Mouse (Mus musculus) heart, embryonic 13.5 days (tissue): ENCODE measurements around the gene Tollip. TPM values are rescaled to one million over a fixed set of nuclear protein-coding genes. Genes with fewer than 3 reads are reported as not detected.
A peak's percentile ranks its signal among the peaks of the same experiment; 100 is the strongest.
"Not testable (repeated sequence)": the region's sequence is repeated elsewhere in the genome, so short reads cannot be mapped to it uniquely, and the experiment has no call there.

Experiments
- ATAC-seq: fragments of 200-750 bp; cut with Nextera tagmentation; 2 replicates; pipeline ENCODE4 v1.8.0; 2017; ENCODE audit warnings: moderate TSS enrichment; ENCODE audit not compliant: insufficient number of reproducible peaks, low FRiP score, low TSS enrichment; ENCODE audit errors: extremely low read depth
- H3K27ac ChIP-seq: fragments of 300-500 bp; sonication (generic); replicated peaks from 2 replicates; pipeline ENCODE4 v1.5.1; 2015; ENCODE audit warnings: moderate library complexity, mild to moderate bottlenecking, inconsistent platforms
- H3K27me3 ChIP-seq: fragments of 300-500 bp; sonication (generic); replicated peaks from 2 replicates; pipeline ENCODE4 v1.6.1; 2015; ENCODE audit warnings: mild to moderate bottlenecking, inconsistent platforms
- H3K36me3 ChIP-seq: fragments of 300-500 bp; sonication (generic); 2 replicates; pipeline ENCODE4 v1.6.1; 2015; ENCODE audit warnings: mild to moderate bottlenecking, inconsistent platforms
- H3K4me1 ChIP-seq: fragments of 300-500 bp; sonication (generic); 2 replicates; pipeline ENCODE4 v1.6.1; 2015; ENCODE audit warnings: inconsistent platforms
- H3K4me2 ChIP-seq: fragments of 300-500 bp; sonication (generic); 2 replicates; pipeline ENCODE4 v1.6.1; 2015; ENCODE audit warnings: inconsistent platforms, mild to moderate bottlenecking, moderate library complexity
- H3K4me3 ChIP-seq: fragments of 300-500 bp; sonication (generic); 2 replicates; pipeline ENCODE4 v1.5.1; 2015; ENCODE audit warnings: moderate library complexity, mild to moderate bottlenecking, inconsistent platforms
- H3K9ac ChIP-seq: fragments of 300-500 bp; sonication (generic); 2 replicates; pipeline ENCODE4 v1.6.1; 2015; ENCODE audit warnings: inconsistent platforms, mild to moderate bottlenecking, moderate library complexity
- H3K9me3 ChIP-seq: fragments of 300-500 bp; sonication (generic); 2 replicates; pipeline ENCODE4 v1.6.1; 2016; ENCODE audit warnings: inconsistent platforms
- WGBS: fragments of 180-500 bp; shearing (Covaris S2); methylation state at CpG from one replicate; pipeline ENCODE4 v1.1.7; 2015; ENCODE audit warnings: mixed read lengths; 5-methylcytosine and 5-hydroxymethylcytosine counted together
- polyA plus RNA-seq: library from polyadenylated mRNA; unstranded; fragments of >200 nt; fragmentation: Nextera tagmentation; extraction: Ambion mirVana; gene quantifications from 2 replicates; pipeline ENCODE4 v1.2.1, GENCODE M21; 2015

Tollip gene
- polyA plus RNA-seq, 1 experiment from 2014 or later: 34.1 TPM

- no peak overlapping the region for H3K9ac ChIP-seq
- H3K4me1 ChIP-seq: no peaks in the 10 kb centered on the region
- no peak overlapping the region for H3K4me2 ChIP-seq
- H3K36me3 ChIP-seq: no peaks in the 10 kb centered on the region
- no peak for ATAC-seq
- 35% methylated on average over 10 of the region's 10 CpGs for WGBS
- no peaks in the 10 kb centered on the region for H3K9me3 ChIP-seq
- H3K27me3 ChIP-seq: peaks cover 29% of the 10 kb centered on the region
- no peak overlapping the region for H3K27ac ChIP-seq
- H3K4me3 ChIP-seq: no peak overlapping the region
Observed at GRCm38 (mm10) chr7:141928642-141929041, 10.3 kb upstream of the Tollip start.

GRCm38 (mm10) chr7:141924917-141925316 lies 6.6 kb upstream of the Tollip start:
- H3K9ac ChIP-seq: no peak overlapping the region
- no peaks in the 10 kb centered on the region for H3K36me3 ChIP-seq
- peaks cover 16% of the 10 kb centered on the region for H3K27me3 ChIP-seq
- no peak overlapping the region for H3K4me2 ChIP-seq
- no peaks in the 10 kb centered on the region for H3K4me1 ChIP-seq
- 11% methylated on average over 7 of the region's 7 CpGs for WGBS
- no peaks in the 10 kb centered on the region for H3K9me3 ChIP-seq
- no peak overlapping the region for H3K27ac ChIP-seq
- H3K4me3 ChIP-seq: no peak overlapping the region
- ATAC-seq: no peak

GRCm38 (mm10) chr7:141924121-141924520 lies 5.8 kb upstream of the Tollip start:
- H3K36me3 ChIP-seq, H3K4me1 ChIP-seq, H3K4me2 ChIP-seq, H3K9me3 ChIP-seq, H3K4me3 ChIP-seq, H3K27me3 ChIP-seq, H3K9ac ChIP-seq, ATAC-seq, H3K27ac ChIP-seq: not testable (repeated sequence)
- WGBS: 90% methylated on average over 17 of the region's 17 CpGs

- H3K4me3 ChIP-seq: no peak overlapping the region
- H3K9ac ChIP-seq: no peak overlapping the region
- peaks cover 68% of the 10 kb centered on the region for H3K27me3 ChIP-seq
- WGBS: 50% methylated on average over 3 of the region's 3 CpGs
- no peaks in the 10 kb centered on the region for H3K4me1 ChIP-seq
- H3K27ac ChIP-seq: no peak overlapping the region
- no peaks in the 10 kb centered on the region for H3K9me3 ChIP-seq
- no peak for ATAC-seq
- no peak overlapping the region for H3K4me2 ChIP-seq
- no peaks in the 10 kb centered on the region for H3K36me3 ChIP-seq
Observed at GRCm38 (mm10) chr7:141911305-141911704, 7.0 kb downstream of the Tollip start.

- H3K9me3 ChIP-seq: no peaks in the 10 kb centered on the region
- no peak overlapping the region for H3K27ac ChIP-seq
- H3K36me3 ChIP-seq: no peaks in the 10 kb centered on the region
- no peaks in the 10 kb centered on the region for H3K4me1 ChIP-seq
- no peak for ATAC-seq
- H3K9ac ChIP-seq: no peak overlapping the region
- 60% methylated on average over 6 of the region's 6 CpGs for WGBS
- peaks cover 81% of the 10 kb centered on the region for H3K27me3 ChIP-seq
- H3K4me3 ChIP-seq: no peak overlapping the region
- no peak overlapping the region for H3K4me2 ChIP-seq
Observed at GRCm38 (mm10) chr7:141908591-141908990, 9.7 kb downstream of the Tollip start.

- peaks cover 36% of the 10 kb centered on the region for H3K27me3 ChIP-seq
- 0 out of 2 replicates have a peak overlapping the region, but pooled peaks have one; percentile 37 for H3K27ac ChIP-seq
- H3K9me3 ChIP-seq: peaks cover 4% of the 10 kb centered on the region; the same call in 1 of the 2 replicates
- H3K4me1 ChIP-seq: peaks cover 31% of the 10 kb centered on the region
- no peaks in the 10 kb centered on the region for H3K36me3 ChIP-seq
- peak overlapping the region; percentile 79 for H3K9ac ChIP-seq
- ATAC-seq: no peak
- H3K4me2 ChIP-seq: peak overlapping the region; percentile 96
- 61% methylated on average over 4 of the region's 4 CpGs for WGBS
- peak overlapping the region; percentile 93 for H3K4me3 ChIP-seq
Observed at GRCm38 (mm10) chr7:141902791-141903190, 15.5 kb downstream of the Tollip start.

- H3K9ac ChIP-seq: peak overlapping the region; percentile 98
- ATAC-seq: peak; percentile 90
- H3K36me3 ChIP-seq: no peaks in the 10 kb centered on the region
- H3K27ac ChIP-seq: peak overlapping the region; percentile 66; the same call in 1 of the 2 replicates
- under 1% methylated on average over 42 of the region's 44 CpGs for WGBS
- H3K4me3 ChIP-seq: peak overlapping the region; percentile 93
- H3K4me2 ChIP-seq: peak overlapping the region; percentile 96
- H3K9me3 ChIP-seq: peaks cover 4% of the 10 kb centered on the region; the same call in 1 of the 2 replicates
- peaks cover 34% of the 10 kb centered on the region for H3K4me1 ChIP-seq
- H3K27me3 ChIP-seq: peaks cover 36% of the 10 kb centered on the region
Observed at GRCm38 (mm10) chr7:141902269-141902729, 16.0 kb downstream of the Tollip start.

- 1% methylated on average over 16 of the region's 16 CpGs for WGBS
- peaks cover 39% of the 10 kb centered on the region for H3K4me1 ChIP-seq
- H3K9ac ChIP-seq: peak overlapping the region; percentile 98
- peaks cover 36% of the 10 kb centered on the region for H3K27me3 ChIP-seq
- H3K9me3 ChIP-seq: peaks cover 4% of the 10 kb centered on the region; the same call in 1 of the 2 replicates
- ATAC-seq: peak; percentile 8; the same call in 1 of the 2 replicates
- peak overlapping the region; percentile 66; the same call in 1 of the 2 replicates for H3K27ac ChIP-seq
- H3K4me3 ChIP-seq: peak overlapping the region; percentile 93
- peak overlapping the region; percentile 96 for H3K4me2 ChIP-seq
- H3K36me3 ChIP-seq: no peaks in the 10 kb centered on the region
Observed at GRCm38 (mm10) chr7:141901825-141902224, 16.5 kb downstream of the Tollip start.

GRCm38 (mm10) chr7:141892151-141892550 lies 26.2 kb downstream of the Tollip start:
- Histone ChIP-seq H3K27ac (no peak overlapping the region), H3K4me1 (peaks cover 35% of the 10 kb centered on the region), H3K36me3 (peaks cover 67% of the 10 kb centered on the region), H3K4me2 (no peak overlapping the region), H3K9me3 (no peaks in the 10 kb centered on the region), H3K4me3 (no peak overlapping the region), H3K27me3 (no peaks in the 10 kb centered on the region), H3K9ac (no peak overlapping the region)
- 91% methylated on average over 7 of the region's 7 CpGs for WGBS
- ATAC-seq: no peak

GRCm38 (mm10) chr7:141878813-141879212 lies 39.5 kb downstream of the Tollip start:
- ATAC-seq: no peak
- H3K9me3 ChIP-seq: no peaks in the 10 kb centered on the region

GRCm38 (mm10) chr7:141874891-141875290 lies 43.4 kb downstream of the Tollip start:
- H3K36me3 ChIP-seq: peaks cover 59% of the 10 kb centered on the region
- no peak for ATAC-seq
- no peak overlapping the region for H3K4me3 ChIP-seq
- no peak overlapping the region for H3K9ac ChIP-seq
- H3K27ac ChIP-seq: no peak overlapping the region
- H3K9me3 ChIP-seq: no peaks in the 10 kb centered on the region
- no peaks in the 10 kb centered on the region for H3K4me1 ChIP-seq
- no peak overlapping the region for H3K4me2 ChIP-seq
- 64% methylated on average over 5 of the region's 5 CpGs for WGBS
- no peaks in the 10 kb centered on the region for H3K27me3 ChIP-seq

More at GRCm38 (mm10) chr7:141878813-141879212, 39.5 kb downstream of the Tollip start:
- H3K4me2 ChIP-seq: no peak overlapping the region
- no peak overlapping the region for H3K9ac ChIP-seq
- 84% methylated on average over 2 of the region's 2 CpGs for WGBS
- H3K36me3 ChIP-seq: peaks cover 74% of the 10 kb centered on the region
- no peaks in the 10 kb centered on the region for H3K27me3 ChIP-seq
- H3K4me3 ChIP-seq: no peak overlapping the region
- no peak overlapping the region for H3K27ac ChIP-seq
- H3K4me1 ChIP-seq: peaks cover 13% of the 10 kb centered on the region

GRCm38 (mm10) chr7:141870553-141870952 lies 47.8 kb downstream of the Tollip start:
- no peak overlapping the region for H3K27ac ChIP-seq
- no peak for ATAC-seq
- no peaks in the 10 kb centered on the region for H3K27me3 ChIP-seq
- 73% methylated on average over 5 of the region's 5 CpGs for WGBS
- no peak overlapping the region for H3K9ac ChIP-seq
- H3K4me2 ChIP-seq: no peak overlapping the region
- peaks cover 36% of the 10 kb centered on the region for H3K36me3 ChIP-seq
- H3K4me1 ChIP-seq: no peaks in the 10 kb centered on the region
- no peaks in the 10 kb centered on the region for H3K9me3 ChIP-seq
- no peak overlapping the region for H3K4me3 ChIP-seq
